Mouse (Mus musculus): ENCODE results near the gene Slc16a7.

- TF ChIP-seq TAL1 (IDR thresholded peaks at IDR 0.05; ENCODE audit: low read length) (no peak), CTCF (IDR thresholded peaks at IDR 0.05 in 2 of 3, conservative IDR thresholded peaks at IDR 0.05 in 1 of 3; ENCODE audit: control insufficient read depth in 1 of 3, insufficient read depth in 1 of 3, low read depth in 2 of 3, low read length in 3 of 3, poor library complexity in 1 of 3, severe bottlenecking in 1 of 3) (no peak), EP300 (IDR thresholded peaks at IDR 0.05; ENCODE audit: low read depth in 1 of 2, low read length in 2 of 2) (no peak), JUND (IDR thresholded peaks at IDR 0.05; ENCODE audit: low read depth, low read length) (no peak), GATA1 (IDR thresholded peaks at IDR 0.05; ENCODE audit: low read depth, low read length) (no peak)
Measured at GRCm38 (mm10) chr10:125270266-125270665, 119.0 kb downstream of the Slc16a7 start.

Data from MEL (cell line).